Mouse (Mus musculus): ENCODE data around the gene Depdc5.

GRCm38 (mm10) chr5:32836976-32837375 lies 26.5 kb upstream of the Depdc5 start:
- TF ChIP-seq ZNF384 (IDR thresholded peaks at IDR 0.05; ENCODE audit: low read depth, low read length) = no peak
- TF ChIP-seq CHD2 (IDR thresholded peaks at IDR 0.05; ENCODE audit: low read depth, low read length) = no peak
- no peak for TF ChIP-seq HCFC1 (IDR thresholded peaks at IDR 0.05; ENCODE audit: borderline replicate concordance, insufficient read depth, low read length)
- no peak for TF ChIP-seq MAFK (IDR thresholded peaks at IDR 0.05; ENCODE audit: insufficient read depth, low read depth, low read length)
- no peak for TF ChIP-seq ZC3H11A (IDR thresholded peaks at IDR 0.05; ENCODE audit: borderline replicate concordance, low read depth, low read length)

All from ES-E14 (cell line).